Mouse (Mus musculus) kidney, adult 8-10 months (tissue): ENCODE results near the gene Traf6.

Experiments used
- DNase-seq, 2 experiments: peaks; one replicate each; pipeline ENCODE4 v3.0.0; 2022

Traf6 gene

DNA sequence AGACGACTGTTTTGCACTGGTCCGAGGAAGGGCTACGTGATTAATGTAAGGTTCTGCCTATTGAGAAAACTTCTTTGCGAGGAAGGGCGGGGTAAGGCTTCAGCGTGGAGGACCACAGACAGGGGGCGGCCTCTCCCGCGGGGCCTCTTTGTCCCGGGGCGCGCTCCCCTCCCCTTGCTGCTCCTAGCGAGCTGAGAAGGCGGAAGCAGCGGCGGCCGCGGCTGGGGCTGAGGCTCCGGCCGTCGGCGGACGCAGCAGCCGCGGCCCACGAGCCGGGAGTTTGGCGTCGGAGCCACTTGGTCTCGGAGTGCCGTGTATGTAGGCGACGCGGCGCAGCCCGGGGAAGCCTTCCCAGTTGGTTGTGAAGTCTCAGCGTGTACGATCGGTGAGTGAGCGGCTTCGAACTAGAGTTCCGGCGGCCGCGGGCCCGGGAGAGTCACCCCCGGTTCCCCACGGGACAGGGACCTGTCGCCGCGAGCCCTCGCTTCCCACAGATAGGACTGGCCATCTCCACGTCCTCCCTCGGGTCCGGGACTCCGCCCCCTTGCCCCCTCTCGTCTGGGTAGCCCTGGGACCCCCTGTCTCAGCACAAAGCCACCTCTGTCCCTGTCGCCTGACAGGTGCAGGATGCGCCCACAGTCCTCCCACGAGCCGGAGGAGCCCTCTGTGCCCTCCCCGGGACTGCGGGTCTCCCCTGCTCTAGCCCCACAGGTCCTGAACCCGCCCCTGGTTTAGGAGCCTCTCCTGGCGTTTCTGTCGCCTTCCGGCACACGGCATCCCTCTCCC, at the start of gene Traf6:
Gene Traf6 (plus strand): TSS at position 194 of the 786 bp plus-strand sequence.
- peak; percentile 81 to 88 for DNase-seq

DNA sequence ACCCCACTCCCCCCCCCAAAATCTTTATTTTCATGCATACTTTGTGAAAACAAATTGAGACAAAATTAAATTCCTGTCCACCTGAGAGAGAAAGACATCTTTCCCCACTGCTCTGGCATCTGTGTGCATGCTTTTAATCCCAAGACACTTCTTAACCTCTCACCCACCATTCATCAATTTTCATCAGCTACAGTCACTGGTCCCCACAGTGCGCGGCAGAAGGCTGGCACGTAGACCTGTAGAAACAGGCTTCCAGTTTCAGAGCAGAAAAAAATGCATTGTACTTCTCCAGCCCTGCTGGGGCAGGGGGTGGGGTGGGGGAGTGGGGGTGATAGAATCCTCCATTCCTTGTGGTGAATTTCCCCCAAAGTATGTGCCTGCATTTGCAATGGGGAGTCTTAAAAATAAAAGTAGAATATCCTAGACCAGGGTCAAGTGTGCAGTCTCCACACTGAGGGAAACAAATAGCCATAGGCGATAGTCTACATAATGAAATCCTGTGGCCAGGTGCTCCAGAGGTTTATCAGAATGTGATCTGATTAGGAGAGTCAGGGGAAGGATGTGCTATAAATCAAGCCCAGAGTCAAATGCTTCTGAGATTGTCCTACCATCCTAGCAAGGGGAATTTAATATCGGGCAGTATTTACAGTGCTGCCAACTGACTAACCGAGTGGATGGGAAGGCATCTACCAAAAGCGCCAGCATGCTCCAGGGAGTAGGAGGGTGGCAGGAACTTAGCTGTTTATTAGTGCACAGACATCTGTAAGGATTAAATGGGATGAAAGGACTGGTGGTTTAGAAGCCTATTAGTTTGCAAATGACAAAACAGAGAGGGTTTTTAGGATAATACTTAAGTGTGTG, 39.0 kb upstream of the Traf6 start:
- DNase-seq = no peak

DNA sequence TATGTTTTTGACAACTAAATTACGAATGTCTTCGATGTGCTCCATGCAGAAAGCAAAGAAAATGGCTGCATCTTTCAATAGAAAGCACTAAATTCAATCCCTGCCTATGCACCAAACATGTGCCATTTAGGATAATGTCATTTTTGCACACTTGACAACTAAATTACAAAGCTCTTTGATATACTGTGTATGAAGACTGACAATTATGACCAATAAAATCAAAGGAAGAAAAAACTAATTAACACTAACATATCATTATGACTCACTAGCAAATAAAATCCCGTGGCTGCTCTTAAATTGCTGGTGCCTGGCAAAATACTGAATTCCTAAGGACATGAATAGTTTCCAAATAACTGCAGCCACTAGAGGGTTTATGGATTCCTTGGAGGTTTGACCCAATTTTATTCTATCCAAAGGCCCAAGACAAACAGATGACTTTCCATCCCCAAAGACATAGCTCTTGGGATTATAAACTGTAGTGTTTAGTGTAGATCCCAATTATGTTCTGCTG, 38.3 kb upstream of the Traf6 start:
- DNase-seq = no peak

DNA sequence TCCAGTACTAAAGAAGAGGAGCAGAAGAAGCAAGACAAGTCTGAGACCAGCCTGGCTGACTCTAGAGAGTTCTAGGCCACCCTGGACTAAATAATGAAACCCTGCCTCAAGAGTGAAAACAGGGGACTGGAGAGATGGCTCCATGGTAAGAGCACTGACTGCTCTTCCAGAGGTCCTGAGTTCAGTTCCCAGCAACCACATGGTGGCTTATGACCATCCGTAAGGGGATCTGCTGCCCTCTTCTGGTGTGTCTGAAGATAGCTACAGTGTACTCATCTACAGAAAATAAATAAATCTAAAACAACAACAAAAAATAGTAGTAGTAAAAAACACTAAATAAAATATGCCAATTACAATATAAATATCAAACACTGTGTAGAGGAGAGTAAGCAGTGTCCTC, 32.4 kb upstream of the Traf6 start:
- no peak for DNase-seq

- no peak for DNase-seq
Observed at GRCm38 (mm10) chr2:101648361-101648760, 29.9 kb upstream of the Traf6 start.

DNA sequence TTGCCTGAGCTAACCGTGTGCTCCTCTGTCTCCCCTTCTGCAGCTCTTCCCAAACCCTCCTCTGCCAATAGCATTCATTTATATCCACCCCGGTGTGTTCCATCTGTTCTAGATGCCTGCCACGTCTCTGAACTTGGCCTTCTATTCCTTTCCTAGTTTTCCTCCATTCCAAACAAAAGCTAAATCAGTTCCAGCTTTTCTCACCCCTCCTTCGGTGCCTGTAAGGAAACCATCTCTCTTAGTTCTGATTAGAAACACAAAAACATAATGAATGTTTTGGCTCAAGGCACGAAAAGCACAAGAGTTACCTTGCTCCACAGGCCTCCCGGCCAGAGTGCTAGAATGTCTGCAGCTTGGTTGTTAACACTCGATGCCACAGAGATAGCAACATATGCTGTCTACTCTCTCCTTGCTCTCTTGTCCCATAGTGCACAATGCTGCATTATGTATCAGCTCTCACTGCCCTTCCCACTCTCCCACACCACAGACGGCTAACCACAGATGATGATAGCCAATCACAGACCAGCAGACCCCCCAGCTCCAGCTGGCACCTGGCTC, 29.0 kb upstream of the Traf6 start, which contains the start of the genes Rag1 and B230118H07Rik:
Gene Rag1 (minus strand): TSS at position 388 of the 558 bp plus-strand sequence.
Gene B230118H07Rik (minus strand): TSS at position 419 of the 558 bp plus-strand sequence.
- DNase-seq = no peak

GRCm38 (mm10) chr2:101650446-101650845, 27.8 kb upstream of the Traf6 start:
- DNase-seq = no peak

DNA sequence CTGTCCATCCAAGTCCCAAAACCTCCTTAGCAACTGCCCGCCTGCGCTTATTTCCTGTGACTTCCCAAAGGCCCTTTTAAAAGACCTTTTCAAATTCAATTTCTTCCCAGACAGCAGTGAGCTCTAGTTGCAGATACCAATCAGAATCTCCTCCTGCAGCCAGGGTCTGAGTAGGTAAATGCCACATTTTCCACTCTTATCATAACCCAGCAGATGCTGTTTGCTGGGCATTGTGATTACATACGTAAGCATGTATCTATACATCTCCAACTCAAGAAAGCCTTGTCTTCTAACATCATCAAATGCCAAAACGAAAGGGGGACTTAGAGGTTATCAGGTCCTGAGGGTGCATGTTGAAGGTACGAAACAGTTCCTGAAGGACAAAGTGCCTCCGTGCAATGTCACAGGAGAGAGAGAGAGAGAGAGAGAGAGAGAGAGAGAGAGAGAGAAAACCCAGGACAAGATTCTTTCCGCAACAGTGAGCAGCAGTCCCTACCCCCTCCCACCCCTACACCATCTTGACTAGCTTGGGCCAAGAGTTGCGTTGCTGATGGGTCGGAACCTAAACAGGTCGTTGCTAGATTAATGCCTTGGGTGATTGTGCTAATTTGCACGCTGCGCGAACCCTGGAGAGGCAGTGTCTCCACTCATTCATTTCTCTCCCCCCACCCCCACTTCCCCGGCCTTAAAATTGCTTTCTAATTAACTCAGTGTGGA, 25.9 kb upstream of the Traf6 start:
- no peak for DNase-seq

DNA sequence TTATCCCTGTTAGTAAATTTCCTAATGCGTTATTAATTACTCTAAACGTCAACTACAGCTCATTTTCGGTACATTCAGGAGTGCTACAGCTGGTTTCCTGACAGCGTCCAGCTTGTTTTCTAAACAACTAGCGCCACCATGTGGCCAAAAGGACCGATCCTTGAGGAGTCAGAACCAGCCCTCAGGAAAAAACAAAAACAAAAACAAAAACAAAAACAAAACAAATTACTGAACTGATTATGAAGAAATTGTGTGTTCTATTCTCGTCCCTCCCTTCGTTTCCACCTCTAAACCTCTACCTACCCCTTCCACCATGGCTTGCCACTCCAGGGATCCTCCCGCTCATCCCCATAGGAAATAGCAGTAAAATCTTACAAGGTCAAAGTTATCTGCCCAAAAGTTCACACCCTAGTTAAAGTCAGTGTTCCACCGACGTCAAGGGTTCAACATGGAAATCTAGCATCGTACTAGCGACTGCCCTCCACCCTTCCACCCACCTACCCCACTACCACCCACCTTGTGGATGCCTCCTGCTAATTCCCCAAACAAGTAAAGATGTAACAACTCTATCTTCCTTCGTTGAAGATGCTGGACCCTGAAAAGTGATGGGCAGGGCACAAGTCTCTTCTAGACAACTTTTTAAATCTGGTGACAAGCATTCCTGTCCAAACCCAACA, 25.2 kb upstream of the Traf6 start:
- peak; percentile 48 to 80 for DNase-seq

GRCm38 (mm10) chr2:101660536-101660935, 17.7 kb upstream of the Traf6 start:
- no peak for DNase-seq

- DNase-seq = peak; percentile 62 to 84
Observed at GRCm38 (mm10) chr2:101665058-101665702, 13.0 kb upstream of the Traf6 start.

DNA sequence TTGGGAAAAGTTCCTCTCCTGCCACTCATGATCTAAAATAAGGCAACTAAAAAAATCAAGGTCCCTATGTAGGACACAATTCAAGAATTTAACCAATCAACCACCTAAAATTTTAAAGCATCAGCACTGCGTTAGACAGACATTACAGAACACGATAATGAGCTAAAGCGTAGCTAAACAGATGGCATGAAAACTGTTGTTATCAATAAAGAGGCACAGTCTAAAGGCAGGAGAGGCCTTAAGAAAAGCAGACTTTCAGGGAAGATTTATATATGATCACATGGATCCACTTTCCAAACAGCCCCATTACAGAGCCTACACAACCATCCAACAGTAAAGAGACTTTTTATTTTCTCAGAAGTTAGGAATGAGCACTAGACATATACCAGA, 12.5 kb upstream of the Traf6 start:
- no peak for DNase-seq

- DNase-seq = no peak
Observed at GRCm38 (mm10) chr2:101668751-101669150, 9.5 kb upstream of the Traf6 start.

- DNase-seq = no peak
Observed at GRCm38 (mm10) chr2:101673547-101673946, 4.7 kb upstream of the Traf6 start.

- no peak for DNase-seq
Observed at GRCm38 (mm10) chr2:101679164-101679784, 1.0 kb downstream of the Traf6 start.

- DNase-seq = peak; percentile 63 to 84
Observed at GRCm38 (mm10) chr2:101684421-101684820, 6.2 kb downstream of the Traf6 start.

GRCm38 (mm10) chr2:101688011-101688410, 9.8 kb downstream of the Traf6 start:
- no peak for DNase-seq

- DNase-seq = no peak
Observed at GRCm38 (mm10) chr2:101690252-101690827, 12.1 kb downstream of the Traf6 start.

DNA sequence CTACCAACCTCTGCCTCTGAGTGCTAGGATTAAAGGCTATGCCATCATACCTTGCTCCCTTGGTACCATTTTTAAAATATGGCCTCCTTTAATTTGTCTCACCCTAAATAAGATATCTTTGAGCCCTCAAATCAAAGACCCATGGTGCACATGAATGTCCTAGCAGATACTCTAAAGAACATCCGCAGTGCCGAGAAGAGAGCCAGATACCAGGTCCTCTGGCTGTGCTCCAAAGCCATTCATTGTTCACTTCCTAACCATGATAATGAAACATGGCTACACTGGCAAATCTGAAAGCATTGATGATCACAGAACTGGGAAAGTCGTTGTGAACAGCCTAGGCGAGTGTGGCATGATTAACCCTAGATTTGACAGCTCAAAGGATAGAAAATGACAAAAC, 14.8 kb downstream of the Traf6 start:
- DNase-seq = no peak

- peak in 1 of 2 experiments; percentile 23 for DNase-seq
Observed at GRCm38 (mm10) chr2:101693577-101694215, 15.5 kb downstream of the Traf6 start.
